Mouse (Mus musculus): ENCODE measurements around the gene Anxa7. TPM values are rescaled to one million over a fixed set of nuclear protein-coding genes. Genes with fewer than 3 reads are reported as not detected.

The Anxa7 gene
- total RNA-seq (2015) (99.1 and 113 TPM in 2 replicates), total RNA-seq (2017) (117 and 128 TPM in 2 replicates)

- peak; percentile 80 for ATAC-seq (ENCODE audit: poor library complexity, severe bottlenecking)
Observed at GRCm38 (mm10) chr14:20479291-20480194, at the start of gene Anxa7. TSS of gene Anxa7 (minus strand) at chr14:20480133.

GRCm38 (mm10) chr14:20529643-20530042, 49.7 kb upstream of the Anxa7 start:
- ATAC-seq (ENCODE audit: poor library complexity, severe bottlenecking), result no peak

- ATAC-seq (ENCODE audit: poor library complexity, severe bottlenecking), result no peak
Observed at GRCm38 (mm10) chr14:20520179-20520578, 40.2 kb upstream of the Anxa7 start.

- ATAC-seq (ENCODE audit: poor library complexity, severe bottlenecking), result peak; percentile 70
Observed at GRCm38 (mm10) chr14:20508424-20508823, 28.5 kb upstream of the Anxa7 start.

- peak; percentile 62 for ATAC-seq (ENCODE audit: poor library complexity, severe bottlenecking)
Observed at GRCm38 (mm10) chr14:20502966-20503365, 23.0 kb upstream of the Anxa7 start.

GRCm38 (mm10) chr14:20499982-20500381, 20.0 kb upstream of the Anxa7 start:
- no peak for ATAC-seq (ENCODE audit: poor library complexity, severe bottlenecking)

GRCm38 (mm10) chr14:20496603-20497002, 16.7 kb upstream of the Anxa7 start, which contains the start of gene Mss51:
TSS of gene Mss51 (minus strand) at chr14:20496901.
- no peak for ATAC-seq (ENCODE audit: poor library complexity, severe bottlenecking)

GRCm38 (mm10) chr14:20486031-20486430, 6.1 kb upstream of the Anxa7 start:
- ATAC-seq (ENCODE audit: poor library complexity, severe bottlenecking), result no peak

- no peak for ATAC-seq (ENCODE audit: poor library complexity, severe bottlenecking)
Observed at GRCm38 (mm10) chr14:20482051-20482751, 2.3 kb upstream of the Anxa7 start.

GRCm38 (mm10) chr14:20481211-20481610, 1.3 kb upstream of the Anxa7 start:
- no peak for ATAC-seq (ENCODE audit: poor library complexity, severe bottlenecking)

GRCm38 (mm10) chr14:20480195-20480579, 254 bp upstream of the Anxa7 start:
- ATAC-seq (ENCODE audit: poor library complexity, severe bottlenecking), result no peak

- ATAC-seq (ENCODE audit: poor library complexity, severe bottlenecking), result peak; percentile 71
Observed at GRCm38 (mm10) chr14:20478801-20479200, 1.1 kb downstream of the Anxa7 start.

- ATAC-seq (ENCODE audit: poor library complexity, severe bottlenecking), result no peak
Observed at GRCm38 (mm10) chr14:20478385-20478784, 1.5 kb downstream of the Anxa7 start.

- ATAC-seq (ENCODE audit: poor library complexity, severe bottlenecking), result no peak
Observed at GRCm38 (mm10) chr14:20477261-20478025, 2.5 kb downstream of the Anxa7 start.

- no peak for ATAC-seq (ENCODE audit: poor library complexity, severe bottlenecking)
Observed at GRCm38 (mm10) chr14:20460216-20460615, 19.7 kb downstream of the Anxa7 start.

- peak; percentile 74 for ATAC-seq (ENCODE audit: poor library complexity, severe bottlenecking)
Observed at GRCm38 (mm10) chr14:20458378-20458777, 21.6 kb downstream of the Anxa7 start.

- ATAC-seq (ENCODE audit: poor library complexity, severe bottlenecking), result no peak
Observed at GRCm38 (mm10) chr14:20452929-20453328, 27.0 kb downstream of the Anxa7 start.

GRCm38 (mm10) chr14:20451765-20452331, 28.1 kb downstream of the Anxa7 start, which contains the start of gene Cfap70:
TSS of gene Cfap70 (minus strand) at chr14:20452226.
- peak; percentile 47; the same call in 1 of the 2 replicates for ATAC-seq (ENCODE audit: poor library complexity, severe bottlenecking)

- no peak for ATAC-seq (ENCODE audit: poor library complexity, severe bottlenecking)
Observed at GRCm38 (mm10) chr14:20451302-20451701, 28.6 kb downstream of the Anxa7 start.

- ATAC-seq (ENCODE audit: poor library complexity, severe bottlenecking), result no peak
Observed at GRCm38 (mm10) chr14:20447209-20447608, 32.7 kb downstream of the Anxa7 start.

GRCm38 (mm10) chr14:20442252-20442651, 37.7 kb downstream of the Anxa7 start:
- ATAC-seq (ENCODE audit: poor library complexity, severe bottlenecking), result no peak
